Mouse (Mus musculus) midbrain, embryonic 13.5 days (tissue): Measurements from ENCODE around the gene Tdp1. TPM values are rescaled to one million over a fixed set of nuclear protein-coding genes. Genes with fewer than 3 reads are reported as not detected.
"Not testable (repeated sequence)": the region's sequence is repeated elsewhere in the genome, so short reads cannot be mapped to it uniquely, and the experiment has no call there.

Experiments
- ATAC-seq: fragments of 200-750 bp; cut with Nextera tagmentation; 2 replicates; pipeline ENCODE4 v1.8.0; 2017; ENCODE audit warnings: mild to moderate bottlenecking, moderate TSS enrichment, moderate library complexity
- H3K27ac ChIP-seq: fragments of 300-500 bp; sonication (generic); 2 replicates; pipeline ENCODE4 v1.5.1; 2015; ENCODE audit warnings: inconsistent platforms, mild to moderate bottlenecking, moderate library complexity
- H3K27me3 ChIP-seq: fragments of 300-500 bp; sonication (generic); 2 replicates; pipeline ENCODE4 v1.6.1; 2015; ENCODE audit warnings: mild to moderate bottlenecking, inconsistent platforms
- H3K36me3 ChIP-seq: fragments of 300-500 bp; sonication (generic); 2 replicates; pipeline ENCODE4 v1.6.1; 2015; ENCODE audit warnings: mild to moderate bottlenecking, inconsistent platforms
- H3K4me1 ChIP-seq: fragments of 300-500 bp; sonication (generic); replicated peaks from 2 replicates; pipeline ENCODE4 v1.6.1; 2015; ENCODE audit warnings: inconsistent platforms
- H3K4me2 ChIP-seq: fragments of 300-500 bp; sonication (generic); replicated peaks from 2 replicates; pipeline ENCODE4 v1.6.1; 2015; ENCODE audit warnings: moderate library complexity, mild to moderate bottlenecking, inconsistent platforms
- H3K4me3 ChIP-seq: fragments of 300-500 bp; sonication (generic); replicated peaks from 2 replicates; pipeline ENCODE4 v1.5.1; 2015; ENCODE audit warnings: mild to moderate bottlenecking, inconsistent platforms
- H3K9ac ChIP-seq: fragments of 300-500 bp; sonication (generic); replicated peaks from 2 replicates; pipeline ENCODE4 v1.6.1; 2015; ENCODE audit warnings: mild to moderate bottlenecking, inconsistent platforms
- H3K9me3 ChIP-seq: fragments of 300-500 bp; sonication (generic); 2 replicates; pipeline ENCODE4 v1.6.1; 2016; ENCODE audit warnings: mild to moderate bottlenecking, inconsistent platforms
- WGBS: fragments of 180-500 bp; shearing (Covaris S2); methylation state at CpG from one replicate; pipeline ENCODE4 v1.1.7; 2015; 5-methylcytosine and 5-hydroxymethylcytosine counted together
- polyA plus RNA-seq: library from polyadenylated mRNA; unstranded; fragments of >200 nt; fragmentation: Nextera tagmentation; extraction: Ambion mirVana; gene quantifications from 2 replicates; pipeline ENCODE4 v1.2.1, GENCODE M21; 2015

Tdp1 gene
- polyA plus RNA-seq, 1 experiment from 2014 or later: 57.3 TPM

DNA sequence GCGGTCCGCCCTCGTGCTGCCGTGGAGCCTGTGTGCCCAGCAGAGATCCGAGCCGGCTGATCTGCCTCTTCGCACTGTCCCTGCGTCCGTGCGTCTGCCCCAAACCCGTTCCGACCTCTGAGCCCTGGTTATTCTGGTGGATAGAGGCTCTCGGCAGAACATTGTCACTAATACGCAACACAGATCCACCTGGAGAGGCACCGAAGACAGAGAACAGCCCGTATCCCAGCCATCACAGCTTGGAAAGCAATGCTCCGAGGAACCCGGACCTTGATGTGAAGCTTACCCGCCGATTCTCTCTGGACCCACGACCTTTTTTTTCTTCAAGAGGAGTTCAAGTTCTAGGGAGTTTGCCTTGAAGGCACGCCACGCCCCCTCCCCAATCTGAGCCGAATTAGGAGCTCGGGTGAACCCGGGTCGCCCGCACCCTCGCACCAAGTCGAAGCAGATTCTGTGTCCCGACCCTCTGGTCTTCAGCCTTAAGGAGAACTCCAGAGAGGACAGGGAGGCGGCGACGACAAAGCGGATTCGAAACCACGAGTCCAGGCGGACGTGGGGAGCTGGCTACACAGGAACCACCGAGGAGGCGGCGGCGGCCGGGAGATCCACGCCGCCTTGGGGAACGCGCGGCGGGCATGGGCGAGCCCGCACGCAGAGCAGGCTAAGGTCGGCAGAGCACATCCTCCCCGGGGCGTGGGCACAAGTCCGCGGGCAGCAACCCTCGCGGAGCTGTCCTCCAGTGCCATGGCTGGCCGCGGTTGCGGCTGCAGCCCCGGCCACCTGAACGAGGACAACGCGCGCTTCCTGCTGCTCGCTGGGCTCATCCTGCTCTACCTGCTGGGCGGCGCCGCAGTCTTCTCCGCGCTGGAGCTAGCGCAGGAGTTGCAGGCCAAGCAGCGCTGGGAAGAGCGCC, 81.1 kb downstream of the Tdp1 start:
- Histone ChIP-seq H3K4me2 (peak overlapping the region; percentile 94), H3K27me3 (peaks cover 78% of the 10 kb centered on the region), H3K27ac (no peak overlapping the region), H3K4me3 (peak overlapping the region; percentile 50), H3K9ac (peak overlapping the region; percentile 65), H3K36me3 (no peaks in the 10 kb centered on the region), H3K4me1 (peaks cover 32% of the 10 kb centered on the region), H3K9me3 (no peaks in the 10 kb centered on the region)
- ATAC-seq: peak; percentile 55
- WGBS: under 1% methylated on average over 77 of the region's 77 CpGs

DNA sequence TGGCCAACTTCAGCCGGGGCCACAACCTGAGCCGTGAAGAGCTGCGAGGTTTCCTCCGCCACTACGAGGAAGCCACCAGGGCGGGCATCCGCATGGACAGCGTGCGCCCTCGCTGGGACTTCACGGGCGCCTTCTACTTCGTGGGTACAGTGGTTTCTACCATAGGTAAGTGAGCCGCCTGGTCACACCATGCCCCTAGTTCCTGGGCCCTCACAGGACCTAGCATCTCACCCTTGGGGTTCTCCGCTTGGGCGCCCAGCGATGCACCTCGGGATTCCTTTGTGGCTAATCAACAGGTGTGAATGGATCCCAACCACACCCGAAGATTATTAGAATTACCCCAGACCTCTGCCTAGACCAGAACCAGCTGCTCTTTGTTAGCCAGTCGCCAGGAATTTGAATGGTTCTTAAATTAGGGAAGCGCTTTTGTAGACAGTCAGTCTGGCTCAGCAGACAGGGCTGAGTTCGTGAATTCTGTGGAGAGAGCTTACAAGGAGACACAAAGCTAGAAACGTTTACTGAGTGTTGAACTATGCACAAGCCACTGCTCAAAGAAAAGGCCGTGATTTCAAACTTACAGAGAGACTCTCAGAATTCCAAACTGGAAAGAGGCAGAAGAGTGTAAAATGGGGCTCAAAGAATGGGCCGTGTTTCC, 81.9 kb downstream of the Tdp1 start:
- no peak overlapping the region for H3K27ac ChIP-seq
- ATAC-seq: 0 out of 2 replicates have a peak, but pooled peaks have one; percentile 21
- H3K27me3 ChIP-seq: peaks cover 79% of the 10 kb centered on the region
- H3K4me3 ChIP-seq: peak overlapping the region; percentile 50
- no peaks in the 10 kb centered on the region for H3K36me3 ChIP-seq
- H3K4me2 ChIP-seq: peak overlapping the region; percentile 94
- WGBS: 3% methylated on average over 25 of the region's 25 CpGs
- peak overlapping the region; percentile 65 for H3K9ac ChIP-seq
- H3K4me1 ChIP-seq: peaks cover 32% of the 10 kb centered on the region
- H3K9me3 ChIP-seq: no peaks in the 10 kb centered on the region

GRCm38 (mm10) chr12:99966881-99967363, 82.6 kb downstream of the Tdp1 start:
- H3K4me3 ChIP-seq: no peak overlapping the region
- H3K9me3 ChIP-seq: no peaks in the 10 kb centered on the region
- ATAC-seq: 0 out of 2 replicates have a peak, but pooled peaks have one; percentile 7
- peaks cover 77% of the 10 kb centered on the region for H3K27me3 ChIP-seq
- peak overlapping the region; percentile 94; the same call in 1 of the 2 replicates for H3K4me2 ChIP-seq
- H3K9ac ChIP-seq: no peak overlapping the region
- no peak overlapping the region for H3K27ac ChIP-seq
- peaks cover 32% of the 10 kb centered on the region for H3K4me1 ChIP-seq
- 10% methylated on average over 12 of the region's 12 CpGs for WGBS
- H3K36me3 ChIP-seq: no peaks in the 10 kb centered on the region

DNA sequence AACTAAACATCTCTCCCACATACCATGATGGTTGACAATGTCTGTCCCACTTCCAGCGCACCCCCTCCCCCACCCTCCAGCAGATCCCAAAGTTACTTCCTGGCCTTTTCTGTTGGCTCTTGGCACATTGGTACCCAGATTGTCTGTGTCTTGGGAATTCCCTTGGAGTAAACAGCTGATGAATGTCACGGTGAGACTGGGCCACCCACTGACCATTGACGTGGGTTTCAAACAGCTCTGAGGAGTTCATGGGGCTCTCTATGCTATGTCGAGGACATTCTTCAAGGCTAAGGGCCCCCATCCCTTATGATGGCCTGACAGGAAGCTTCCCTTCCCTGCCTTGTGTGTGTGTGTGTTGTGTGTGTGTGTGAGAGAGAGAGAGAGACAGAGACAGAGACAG, 85.6 kb downstream of the Tdp1 start:
- Histone ChIP-seq H3K36me3 (no peaks in the 10 kb centered on the region), H3K4me1 (peaks cover 22% of the 10 kb centered on the region), H3K9ac (no peak overlapping the region), H3K9me3 (no peaks in the 10 kb centered on the region), H3K27me3 (peaks cover 56% of the 10 kb centered on the region), H3K4me3 (no peak overlapping the region), H3K27ac (no peak overlapping the region), H3K4me2 (no peak overlapping the region)
- WGBS: 79% methylated on average over 4 of the region's 4 CpGs
- ATAC-seq: no peak

- not testable (repeated sequence) for H3K36me3 ChIP-seq, H3K27ac ChIP-seq
- WGBS: 75% methylated on average over 7 of the region's 7 CpGs
These were observed 87.0 kb downstream of the Tdp1 start for GRCm38 (mm10) chr12:99971205-99971894.

GRCm38 (mm10) chr12:99972825-99973224, 88.5 kb downstream of the Tdp1 start:
- no peaks in the 10 kb centered on the region for H3K4me1 ChIP-seq
- no peak overlapping the region for H3K4me2 ChIP-seq
- H3K27ac ChIP-seq: no peak overlapping the region
- no peak for ATAC-seq
- WGBS: 69% methylated on average over 7 of the region's 7 CpGs
- H3K36me3 ChIP-seq: no peaks in the 10 kb centered on the region
- H3K27me3 ChIP-seq: peaks cover 26% of the 10 kb centered on the region
- no peak overlapping the region for H3K9ac ChIP-seq
- no peaks in the 10 kb centered on the region for H3K9me3 ChIP-seq
- H3K4me3 ChIP-seq: no peak overlapping the region

More at GRCm38 (mm10) chr12:99971205-99971894, 87.0 kb downstream of the Tdp1 start:
- H3K4me1 ChIP-seq, ATAC-seq, H3K9me3 ChIP-seq, H3K4me3 ChIP-seq, H3K9ac ChIP-seq, H3K4me2 ChIP-seq: not testable (repeated sequence)
- peaks cover 41% of the 10 kb centered on the region for H3K27me3 ChIP-seq

- WGBS: 82% methylated on average over 1 of the region's 1 CpGs
- H3K27ac ChIP-seq: no peak overlapping the region
- H3K9me3 ChIP-seq: no peaks in the 10 kb centered on the region
- H3K4me1 ChIP-seq: no peaks in the 10 kb centered on the region
- H3K27me3 ChIP-seq: peaks cover 18% of the 10 kb centered on the region
- H3K4me3 ChIP-seq: no peak overlapping the region
- no peak overlapping the region for H3K9ac ChIP-seq
- ATAC-seq: no peak
- H3K4me2 ChIP-seq: no peak overlapping the region
- no peaks in the 10 kb centered on the region for H3K36me3 ChIP-seq
These were observed 89.3 kb downstream of the Tdp1 start for GRCm38 (mm10) chr12:99973659-99974058.

GRCm38 (mm10) chr12:99979541-99979940, 95.2 kb downstream of the Tdp1 start:
- Histone ChIP-seq H3K36me3 (no peaks in the 10 kb centered on the region), H3K4me1 (no peaks in the 10 kb centered on the region), H3K4me2 (no peak overlapping the region), H3K27ac (no peak overlapping the region), H3K9ac (no peak overlapping the region), H3K4me3 (no peak overlapping the region), H3K27me3 (no peaks in the 10 kb centered on the region), H3K9me3 (no peaks in the 10 kb centered on the region)
- WGBS: 90% methylated on average over 4 of the region's 4 CpGs
- ATAC-seq: no peak

DNA sequence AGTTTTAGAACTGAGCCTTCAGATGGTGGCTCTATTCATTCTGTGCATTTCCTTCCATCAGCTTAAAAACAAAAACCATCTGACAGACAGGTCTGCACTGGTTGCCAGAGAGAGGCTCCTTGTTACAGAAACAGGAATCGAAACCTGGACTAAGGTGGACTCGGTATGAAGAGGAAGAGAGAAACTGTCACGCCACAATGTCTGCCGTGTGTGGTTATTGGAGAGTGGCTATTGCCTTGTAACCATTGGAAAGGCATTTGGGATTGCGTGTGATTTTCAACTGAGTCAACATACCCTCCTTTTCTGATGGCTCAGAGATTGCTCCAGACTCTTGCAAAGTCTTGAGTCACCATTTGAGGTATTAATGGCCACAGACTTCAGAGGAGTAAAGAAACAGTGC, 102.5 kb downstream of the Tdp1 start:
- H3K4me3 ChIP-seq: no peak overlapping the region
- H3K27ac ChIP-seq: no peak overlapping the region
- H3K36me3 ChIP-seq: no peaks in the 10 kb centered on the region
- 93% methylated on average over 5 of the region's 5 CpGs for WGBS
- H3K9me3 ChIP-seq: no peaks in the 10 kb centered on the region
- no peaks in the 10 kb centered on the region for H3K27me3 ChIP-seq
- no peak for ATAC-seq
- no peak overlapping the region for H3K4me2 ChIP-seq
- no peak overlapping the region for H3K9ac ChIP-seq
- no peaks in the 10 kb centered on the region for H3K4me1 ChIP-seq

DNA sequence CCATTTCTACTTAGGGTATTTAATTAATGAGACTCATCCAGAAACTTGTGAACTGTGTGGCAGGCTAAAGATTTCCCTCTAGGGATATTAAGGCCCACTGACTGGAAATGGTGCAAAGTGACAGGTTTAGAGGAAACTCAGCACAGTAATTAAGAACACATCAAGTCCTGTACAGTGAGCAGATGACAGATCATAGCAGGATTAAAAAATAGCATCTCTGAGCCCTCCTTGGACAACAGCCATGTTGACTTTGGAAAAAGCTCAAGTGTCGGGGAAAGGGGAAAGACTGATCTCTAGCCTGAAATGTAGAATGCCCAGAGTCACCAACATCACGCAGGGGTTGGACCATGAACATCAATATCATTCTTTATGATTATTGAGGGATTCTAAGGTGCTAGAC, 103.8 kb downstream of the Tdp1 start:
- Histone ChIP-seq H3K4me2 (no peak overlapping the region), H3K27ac (no peak overlapping the region), H3K36me3 (no peaks in the 10 kb centered on the region), H3K27me3 (no peaks in the 10 kb centered on the region), H3K9ac (no peak overlapping the region), H3K4me1 (no peaks in the 10 kb centered on the region), H3K9me3 (no peaks in the 10 kb centered on the region), H3K4me3 (no peak overlapping the region)
- WGBS: 87% methylated on average over 2 of the region's 2 CpGs
- ATAC-seq: no peak

DNA sequence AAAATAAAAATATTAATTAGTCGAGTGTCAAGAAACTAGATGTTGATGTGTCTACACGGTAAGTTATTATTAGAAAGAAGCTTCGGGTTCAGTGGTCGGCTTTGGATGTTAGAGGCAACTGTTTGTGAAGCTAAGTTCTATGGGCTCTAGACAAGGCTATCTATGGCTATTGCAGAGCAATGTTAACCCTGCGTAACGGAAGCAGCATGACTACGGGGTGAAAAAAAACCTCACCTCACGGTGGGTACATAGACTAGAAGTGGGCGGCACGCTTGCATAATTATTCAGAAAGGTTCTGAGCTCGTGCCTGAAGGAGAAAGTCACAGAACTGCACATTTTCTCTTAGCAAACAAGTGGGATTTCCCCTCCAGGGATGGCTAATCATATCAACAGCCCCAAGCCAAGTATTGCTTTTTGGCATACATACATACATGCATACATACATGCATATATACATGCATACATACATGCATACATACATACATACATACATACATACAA, 108.1 kb downstream of the Tdp1 start:
- Histone ChIP-seq H3K4me1 (no peaks in the 10 kb centered on the region), H3K4me2 (no peak overlapping the region), H3K9me3 (0 out of 2 replicates have a peak, but pooled peaks cover 5% of the 10 kb centered on the region), H3K36me3 (no peaks in the 10 kb centered on the region), H3K27me3 (no peaks in the 10 kb centered on the region), H3K9ac (no peak overlapping the region), H3K27ac (no peak overlapping the region), H3K4me3 (no peak overlapping the region)
- no peak for ATAC-seq
- 93% methylated on average over 11 of the region's 11 CpGs for WGBS
